Mouse (Mus musculus) CH12.LX (cell line): Measurements from ENCODE around the gene Mthfd2l. TPM values are rescaled to one million over a fixed set of nuclear protein-coding genes. Genes with fewer than 3 reads are reported as not detected.

Experiments used
- DNase-seq: peaks from one replicate; pipeline ENCODE4 v3.0.0-alpha.2; 2013; ENCODE audit errors: extremely low read depth
- H3K27ac ChIP-seq: 2 replicates; pipeline ENCODE4 v1.5.1; 2012; ENCODE audit warnings: low read depth, mild to moderate bottlenecking, control low read depth, moderate library complexity; ENCODE audit not compliant: insufficient read depth
- H3K27me3 ChIP-seq: replicated peaks from 2 replicates; pipeline ENCODE3; 2012; ENCODE audit warnings: inconsistent platforms
- H3K36me3 ChIP-seq, 2 experiments: replicated peaks in 1 of 2; 2 replicates each; pipeline versions ENCODE3 to v1.6.1; 2012; ENCODE audit warnings: inconsistent platforms in 1 of 2, low read length in 1 of 2, mild to moderate bottlenecking in 1 of 2, mixed read lengths in 1 of 2, moderate library complexity in 1 of 2; ENCODE audit not compliant: control insufficient read depth in 1 of 2, insufficient read depth in 1 of 2
- H3K4me1 ChIP-seq, 2 experiments: 2 replicates each; pipeline ENCODE4 v1.6.1; 2012; ENCODE audit warnings: inconsistent platforms in 1 of 2, moderate library complexity in 1 of 2; ENCODE audit not compliant: insufficient read depth in 2 of 2, control insufficient read depth in 1 of 2
- H3K4me2 ChIP-seq: 2 replicates; pipeline ENCODE4 v1.6.1; 2012; ENCODE audit warnings: low read depth, mild to moderate bottlenecking, control low read depth; ENCODE audit not compliant: poor library complexity, insufficient read depth, severe bottlenecking
- H3K4me3 ChIP-seq, 3 experiments: fragments of 150-350 bp in 1 of 3; sonication (generic) in 1 of 3; replicated peaks in 1 of 3; 2 replicates each; pipeline versions ENCODE3 to v1.5.1; 2011 to 2012; ENCODE audit warnings: low read depth in 2 of 3, low read length in 2 of 3, mild to moderate bottlenecking in 2 of 3, moderate library complexity in 2 of 3, control low read depth in 1 of 3, improper control_type of control experiment in 1 of 3, inconsistent platforms in 1 of 3, mixed read lengths in 1 of 3; ENCODE audit not compliant: poor library complexity in 1 of 3
- H3K79me2 ChIP-seq: replicated peaks from 2 replicates; pipeline ENCODE4 v1.6.1; 2012; ENCODE audit warnings: mild to moderate bottlenecking, moderate library complexity; ENCODE audit not compliant: control insufficient read depth, poor library complexity, insufficient read depth, severe bottlenecking; ENCODE audit errors: extremely low read depth
- H3K9ac ChIP-seq: 2 replicates; pipeline ENCODE4 v1.6.1; 2012; ENCODE audit warnings: low read depth, mild to moderate bottlenecking, control low read depth, moderate library complexity; ENCODE audit not compliant: insufficient read depth
- H3K9me3 ChIP-seq: replicated peaks from 2 replicates; pipeline ENCODE3; 2012; ENCODE audit warnings: low read length, inconsistent platforms, mixed read lengths
- CHD1 ChIP-seq: IDR thresholded peaks from 2 replicates; pipeline ENCODE4 v1.6.1; 2012; ENCODE audit warnings: low read depth, low read length, improper control_type of control experiment, inconsistent platforms
- CTCF ChIP-seq, 2 experiments: IDR thresholded peaks in 1 of 2; conservative IDR thresholded peaks in 1 of 2; 2 replicates each; pipeline ENCODE4 v1.5.1; 2011 to 2012; ENCODE audit warnings: low read depth in 2 of 2, low read length in 2 of 2, improper control_type of control experiment in 1 of 2, inconsistent platforms in 1 of 2, mild to moderate bottlenecking in 1 of 2, moderate library complexity in 1 of 2
- GABPA ChIP-seq: IDR thresholded peaks from 2 replicates; pipeline ENCODE4 v1.6.1; 2012; ENCODE audit warnings: low read depth, low read length, improper control_type of control experiment, inconsistent platforms; ENCODE audit not compliant: insufficient replicate concordance
- JUN ChIP-seq: IDR thresholded peaks from 2 replicates; pipeline ENCODE4 v1.6.1; 2011; ENCODE audit warnings: low read depth, mild to moderate bottlenecking, low read length, improper control_type of control experiment, moderate library complexity; ENCODE audit not compliant: insufficient read depth
- KAT2A ChIP-seq: IDR thresholded peaks from 2 replicates; pipeline ENCODE4 v1.6.1; 2012; ENCODE audit warnings: low read length, improper control_type of control experiment, inconsistent platforms; ENCODE audit not compliant: insufficient replicate concordance
- MYC ChIP-seq: IDR thresholded peaks from 2 replicates; pipeline ENCODE4 v1.6.1; 2011; ENCODE audit warnings: low read depth, mild to moderate bottlenecking, improper control_type of control experiment, low read length
- NELFE ChIP-seq: IDR thresholded peaks from 2 replicates; pipeline ENCODE4 v1.6.1; 2011; ENCODE audit warnings: low read depth, low read length, improper control_type of control experiment
- POLR2A ChIP-seq: IDR thresholded peaks from 2 replicates; pipeline ENCODE4 v1.6.1; 2011; ENCODE audit warnings: low read depth, mild to moderate bottlenecking, improper control_type of control experiment, low read length
- RAD21 ChIP-seq: IDR thresholded peaks from 2 replicates; pipeline ENCODE4 v1.6.1; 2011; ENCODE audit warnings: low read depth, mild to moderate bottlenecking, low read length, improper control_type of control experiment, moderate library complexity
- RCOR1 ChIP-seq: conservative IDR thresholded peaks from 2 replicates; pipeline ENCODE4 v1.6.1; 2012; ENCODE audit warnings: low read depth, mild to moderate bottlenecking, inconsistent platforms, low read length, improper control_type of control experiment
- SIN3A ChIP-seq: IDR thresholded peaks from 2 replicates; pipeline ENCODE4 v1.6.1; 2012; ENCODE audit warnings: low read length, improper control_type of control experiment, inconsistent platforms
- SMC3 ChIP-seq: IDR thresholded peaks from 2 replicates; pipeline ENCODE4 v1.6.1; 2011; ENCODE audit warnings: low read depth, low read length, improper control_type of control experiment
- TBP ChIP-seq: conservative IDR thresholded peaks from 2 replicates; pipeline ENCODE4 v1.6.1; 2011; ENCODE audit warnings: low read depth, low read length, improper control_type of control experiment
- ZC3H11A ChIP-seq: IDR thresholded peaks from 2 replicates; pipeline ENCODE4 v1.6.1; 2012; ENCODE audit warnings: low read depth, mild to moderate bottlenecking, inconsistent platforms, low read length, improper control_type of control experiment
- ZNF384 ChIP-seq: IDR thresholded peaks from 2 replicates; pipeline ENCODE4 v1.6.1; 2012; ENCODE audit warnings: low read depth, low read length, improper control_type of control experiment, inconsistent platforms
- dilution Hi-C: fragments of 300-500 bp; cut with MboI; formaldehyde crosslinking; loops from 2 replicates; pipeline ENCODE4 v1.14.3; 2020; ENCODE audit warnings: low sequenced_read_pairs; ENCODE audit not compliant: extremely low pct_unique_long_range_greater_than_20kb, extremely low pct_ligation_motif_present
- in situ Hi-C: fragments of 300-500 bp; cut with MboI; formaldehyde crosslinking; loops from 3 replicates; pipeline ENCODE4 v1.14.3; 2019; ENCODE audit warnings: low sequenced_read_pairs, low pct_ligation_motif_present, low pct_unique_long_range_greater_than_20kb, mixed read lengths
- polyA plus RNA-seq: library from polyadenylated mRNA; unstranded; fragments of >175 nt; gene quantifications from 2 replicates; pipeline ENCODE4 v1.2.1, GENCODE M21; 2012; ENCODE audit warnings: low read depth; ENCODE audit not compliant: insufficient read length
- total RNA-seq, 2 experiments: library from RNA; depleted of rRNA; stranded (reverse); fragments of 300-350 nt in 1 of 2; fragments of >200 nt in 1 of 2; gene quantifications; 2 replicates each; pipeline ENCODE4 v1.2.3; 2012 to 2014

The Mthfd2l gene
- total and polyA plus RNA-seq, 3 experiments = 1.2 to 5.5 (median 3.7) TPM

DNA sequence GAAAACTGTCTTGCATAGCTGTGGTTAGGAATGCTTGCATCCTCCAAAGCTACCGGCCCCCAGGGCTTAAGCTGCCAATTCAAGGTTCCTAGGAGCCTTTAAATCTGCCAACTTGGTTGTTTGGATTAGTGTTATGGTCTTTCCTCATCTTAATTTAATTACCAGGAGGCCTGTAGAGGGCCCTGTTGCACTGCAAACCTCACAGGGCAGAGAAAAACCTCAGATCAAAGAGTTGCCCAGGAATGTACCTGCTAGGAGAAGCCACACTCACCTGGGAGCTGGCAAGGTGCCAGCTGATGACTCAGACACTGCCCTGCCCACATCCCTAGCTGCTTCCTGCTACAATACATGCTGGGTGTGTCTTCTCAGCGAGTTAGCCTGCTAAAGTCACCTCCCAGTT is 107.6 kb downstream of the Mthfd2l start:
- Histone ChIP-seq H3K9ac (no peak overlapping the region), H3K4me1 (peaks cover 0 to 2% of the 10 kb centered on the region in 2 experiments; a peak in 1 of 4 replicates), H3K27ac (no peak overlapping the region), H3K36me3 (no peaks in the 10 kb centered on the region), H3K4me3 (no peak overlapping the region), H3K27me3 (no peaks in the 10 kb centered on the region), H3K4me2 (no peak overlapping the region), H3K9me3 (no peaks in the 10 kb centered on the region), H3K79me2 (no peaks in the 10 kb centered on the region)
- dilution Hi-C loops = no loop called here
- TF ChIP-seq SMC3 (peak; percentile 53), KAT2A (no peak), CTCF (conservative IDR thresholded peaks at IDR 0.05 in 1 of 2, IDR thresholded peaks at IDR 0.05 in 1 of 2; ENCODE audit: low read depth in 2 of 2, low read length in 2 of 2) (peak in 1 of 2 experiments; percentile 61; a peak in 2 of 4 replicates), RAD21 (peak; percentile 70)
- peak; percentile 6 for DNase-seq
- in situ Hi-C loops = loop anchor here (25.0 kb wide), 1 partner anchor 274 kb away; no protein-coding TSS in a partner anchor

DNA sequence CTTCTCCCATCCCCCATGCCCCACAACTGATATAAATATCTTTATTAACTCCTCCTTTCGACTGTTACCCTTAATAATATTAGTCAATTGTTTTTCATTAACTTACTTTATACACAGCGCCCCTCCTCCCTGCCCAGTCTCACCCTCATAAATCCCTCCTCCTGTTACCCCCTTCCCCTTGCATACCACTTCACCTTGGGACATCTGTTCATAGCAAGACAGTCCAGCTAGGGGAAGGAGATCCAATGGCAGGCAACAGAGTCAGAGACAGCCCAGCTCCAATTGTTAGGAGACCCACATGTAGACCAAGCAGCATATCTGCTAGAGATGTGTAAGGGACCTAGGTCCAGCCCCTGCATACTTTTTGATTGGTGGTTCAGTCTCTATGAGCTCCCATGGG is 108.0 kb downstream of the Mthfd2l start:
- Histone ChIP-seq H3K27ac (no peak overlapping the region), H3K36me3 (no peaks in the 10 kb centered on the region), H3K4me3 (no peak overlapping the region), H3K9me3 (no peaks in the 10 kb centered on the region), H3K4me2 (no peak overlapping the region), H3K4me1 (peaks cover 0 to 2% of the 10 kb centered on the region in 2 experiments; a peak in 1 of 4 replicates), H3K27me3 (no peaks in the 10 kb centered on the region), H3K9ac (no peak overlapping the region), H3K79me2 (no peaks in the 10 kb centered on the region)
- TF ChIP-seq CTCF (conservative IDR thresholded peaks at IDR 0.05 in 1 of 2, IDR thresholded peaks at IDR 0.05 in 1 of 2; ENCODE audit: low read depth in 2 of 2, low read length in 2 of 2) = no peak
- no peak for TF ChIP-seq NELFE
- TF ChIP-seq POLR2A = no peak
- no peak for DNase-seq
- in situ Hi-C loops (loop anchor here (25.0 kb wide), 1 partner anchor 273 kb away; no protein-coding TSS in a partner anchor), dilution Hi-C loops (no loop called here)

DNA sequence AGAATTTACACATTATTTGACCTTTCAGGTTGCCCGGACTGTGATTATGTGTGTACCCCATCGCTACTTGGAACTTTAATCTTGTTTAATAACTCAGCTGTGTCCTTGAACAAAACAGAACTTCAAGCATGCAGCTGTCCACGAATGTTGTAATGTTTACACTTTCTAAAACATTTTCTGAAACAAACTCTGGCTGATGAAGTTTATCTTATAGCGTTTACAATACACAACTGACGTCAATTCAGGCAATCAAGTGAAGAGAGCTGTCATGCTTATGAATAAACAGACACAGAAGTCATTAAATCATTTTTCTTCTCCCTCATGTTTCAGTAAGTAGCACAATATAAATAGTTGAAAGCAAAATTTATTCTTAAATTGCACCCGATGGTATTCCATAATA is 117.1 kb downstream of the Mthfd2l start:
- Histone ChIP-seq H3K36me3 (no peaks in the 10 kb centered on the region), H3K4me1 (no peaks in the 10 kb centered on the region), H3K27ac (no peak overlapping the region), H3K27me3 (no peaks in the 10 kb centered on the region), H3K9me3 (no peaks in the 10 kb centered on the region), H3K79me2 (no peaks in the 10 kb centered on the region), H3K9ac (no peak overlapping the region), H3K4me3 (no peak overlapping the region), H3K4me2 (no peak overlapping the region)
- TF ChIP-seq JUN (no peak), GABPA (no peak), ZNF384 (no peak), CHD1 (no peak), SIN3A (no peak), ZC3H11A (no peak), MYC (no peak), RCOR1 (no peak), TBP (no peak)
- in situ Hi-C loops (loop anchor here (25.0 kb wide), 1 partner anchor 264 kb away; no protein-coding TSS in a partner anchor), dilution Hi-C loops (no loop called here)
- DNase-seq = no peak
